Mouse (Mus musculus): Measurements from ENCODE around the gene Cd274. TPM values are rescaled to one million over a fixed set of nuclear protein-coding genes. Genes with fewer than 3 reads are reported as not detected.
"Not testable (repeated sequence)": the region's sequence is repeated elsewhere in the genome, so short reads cannot be mapped to it uniquely, and the experiment has no call there.

Gene Cd274
- total RNA-seq, 2 experiments from 2014 or later, result 2.7 to 6.9 TPM

DNA sequence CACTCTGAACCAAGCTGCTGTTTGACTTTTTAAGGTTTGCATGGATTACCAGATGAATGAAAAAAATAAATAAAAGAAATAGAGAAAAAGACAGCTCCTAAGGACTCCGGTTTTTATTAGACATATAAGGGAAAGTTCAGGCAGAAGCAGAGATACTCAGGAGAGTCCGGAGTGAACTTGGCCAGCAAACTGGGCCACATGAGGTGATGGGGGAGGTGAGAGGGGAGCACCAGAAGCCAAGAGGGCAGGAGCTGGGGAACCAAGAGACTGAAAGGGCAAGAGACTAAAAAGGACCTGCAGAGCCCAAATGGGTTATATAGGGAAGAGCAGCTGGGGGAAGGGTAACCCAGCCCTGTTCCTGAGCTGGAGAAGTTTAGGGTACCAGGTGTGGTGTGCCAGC is 27.5 kb downstream of the Cd274 start:
- DNase-seq, result peak; percentile 59

DNA sequence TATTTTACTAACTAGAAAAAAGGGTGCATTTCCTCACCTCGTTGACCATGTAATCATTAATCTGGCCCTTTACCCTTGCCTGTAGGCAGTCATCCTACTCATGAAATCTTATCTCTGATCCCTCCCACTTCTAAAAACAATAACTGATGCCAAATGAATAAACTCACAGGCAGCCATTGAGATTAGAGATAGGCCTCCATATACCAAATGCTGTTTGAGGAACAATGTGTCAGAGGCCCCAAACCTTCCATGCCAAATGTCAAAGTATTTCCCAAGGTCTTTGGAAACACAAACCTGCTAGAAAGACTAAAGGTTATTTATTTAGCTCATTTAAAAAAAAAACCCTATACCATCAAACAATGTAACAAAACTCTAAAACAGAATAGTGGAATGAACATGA is 29.1 kb downstream of the Cd274 start:
- DNase-seq, result no peak

DNA sequence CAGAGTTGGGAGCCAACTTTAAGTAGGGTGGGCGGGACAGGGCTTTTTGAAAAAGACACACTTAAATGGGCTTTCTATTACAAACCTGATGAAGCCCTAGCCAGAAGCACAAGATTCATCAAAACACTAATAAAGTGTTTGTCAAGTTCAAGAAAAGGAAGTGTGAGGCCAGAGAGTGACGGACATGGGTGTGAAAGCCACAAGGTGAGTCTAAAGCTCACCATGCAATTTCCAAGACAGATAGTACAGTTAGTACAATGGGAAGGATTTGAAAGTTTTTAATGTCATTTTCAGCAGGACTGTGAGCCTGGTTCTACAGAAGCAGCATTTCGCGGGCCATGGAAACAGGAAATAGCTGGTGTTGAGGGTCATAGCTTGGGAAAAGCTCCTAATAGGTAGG is 32.5 kb downstream of the Cd274 start:
- DNase-seq, result no peak

DNA sequence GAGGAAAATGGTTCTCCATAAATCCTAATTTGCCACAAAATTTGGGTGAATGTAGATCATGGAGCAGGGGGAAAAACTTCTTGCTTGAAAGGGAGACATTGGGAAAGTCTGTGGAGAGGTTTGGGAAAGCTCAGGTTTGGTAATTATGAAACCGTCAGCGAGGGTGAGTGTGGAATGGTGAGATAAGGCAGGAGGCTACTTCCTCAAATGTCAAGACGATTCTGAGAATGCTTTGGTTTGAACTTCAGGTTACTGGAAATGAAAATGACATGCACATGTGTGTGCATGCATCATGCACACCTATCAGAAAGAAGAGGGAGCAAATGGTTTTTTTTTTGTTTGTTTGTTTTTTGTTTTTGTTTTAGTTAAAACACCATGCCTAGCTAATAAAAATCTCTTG is 33.2 kb downstream of the Cd274 start:
- no peak for DNase-seq

DNA sequence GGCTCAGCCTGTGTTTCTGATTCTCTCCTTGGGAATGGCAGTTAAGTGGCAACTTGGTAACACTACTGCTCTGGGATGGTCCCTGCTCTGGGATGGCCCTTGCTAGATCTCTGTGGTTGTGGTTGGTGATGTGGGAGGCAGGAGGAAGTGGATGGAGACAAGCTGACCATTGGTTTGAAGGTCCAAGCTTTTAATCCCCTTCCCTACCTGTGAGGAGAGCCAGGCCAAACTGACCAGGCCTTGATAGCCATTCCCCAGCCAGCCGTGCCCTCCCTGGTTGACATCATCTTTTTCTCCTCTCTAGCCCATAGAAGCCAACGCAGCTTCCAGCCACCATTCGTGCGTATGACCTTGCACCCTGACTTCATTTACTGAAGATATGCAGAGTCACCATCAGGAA is 35.4 kb downstream of the Cd274 start:
- DNase-seq, result no peak

DNA sequence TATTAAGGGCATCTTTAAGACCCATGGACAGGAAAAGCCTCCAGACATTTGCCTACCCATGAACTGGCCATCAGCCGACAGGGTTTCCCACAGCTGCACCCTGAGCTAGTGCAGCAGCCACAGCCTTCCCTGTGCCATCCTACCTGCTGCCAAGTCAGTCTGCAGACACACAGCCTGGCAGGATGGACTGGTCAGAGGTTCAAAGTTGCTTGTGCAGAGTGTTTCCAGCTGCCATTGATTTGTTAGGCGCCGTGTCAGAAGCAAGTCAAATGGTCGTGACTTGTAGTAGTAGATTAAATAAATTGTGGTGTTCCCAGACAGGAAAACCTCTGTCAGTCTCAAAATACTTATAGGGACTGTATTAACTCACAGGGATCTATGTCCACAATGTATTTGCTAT is 36.0 kb downstream of the Cd274 start:
- no peak for DNase-seq

DNA sequence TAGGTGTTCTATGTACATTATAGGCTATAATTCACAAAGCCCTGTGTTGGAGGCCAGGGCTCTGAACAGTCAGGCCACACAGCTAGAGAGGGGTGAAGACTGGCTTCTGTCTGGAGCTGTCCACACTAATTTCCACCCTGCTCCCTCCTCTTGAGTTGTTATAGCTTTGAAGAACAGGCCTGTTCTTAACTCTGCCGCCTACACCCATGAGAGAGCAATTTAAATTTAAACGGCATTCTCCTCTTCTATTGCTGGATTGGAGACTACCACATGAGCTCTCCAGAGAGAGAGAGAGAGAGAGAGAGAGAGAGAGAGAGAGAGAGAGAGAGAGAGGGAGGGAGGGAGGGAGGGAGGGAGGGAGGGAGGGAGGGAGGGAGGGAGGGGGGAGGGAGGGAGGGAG is 38.1 kb downstream of the Cd274 start:
- no peak for DNase-seq

DNA sequence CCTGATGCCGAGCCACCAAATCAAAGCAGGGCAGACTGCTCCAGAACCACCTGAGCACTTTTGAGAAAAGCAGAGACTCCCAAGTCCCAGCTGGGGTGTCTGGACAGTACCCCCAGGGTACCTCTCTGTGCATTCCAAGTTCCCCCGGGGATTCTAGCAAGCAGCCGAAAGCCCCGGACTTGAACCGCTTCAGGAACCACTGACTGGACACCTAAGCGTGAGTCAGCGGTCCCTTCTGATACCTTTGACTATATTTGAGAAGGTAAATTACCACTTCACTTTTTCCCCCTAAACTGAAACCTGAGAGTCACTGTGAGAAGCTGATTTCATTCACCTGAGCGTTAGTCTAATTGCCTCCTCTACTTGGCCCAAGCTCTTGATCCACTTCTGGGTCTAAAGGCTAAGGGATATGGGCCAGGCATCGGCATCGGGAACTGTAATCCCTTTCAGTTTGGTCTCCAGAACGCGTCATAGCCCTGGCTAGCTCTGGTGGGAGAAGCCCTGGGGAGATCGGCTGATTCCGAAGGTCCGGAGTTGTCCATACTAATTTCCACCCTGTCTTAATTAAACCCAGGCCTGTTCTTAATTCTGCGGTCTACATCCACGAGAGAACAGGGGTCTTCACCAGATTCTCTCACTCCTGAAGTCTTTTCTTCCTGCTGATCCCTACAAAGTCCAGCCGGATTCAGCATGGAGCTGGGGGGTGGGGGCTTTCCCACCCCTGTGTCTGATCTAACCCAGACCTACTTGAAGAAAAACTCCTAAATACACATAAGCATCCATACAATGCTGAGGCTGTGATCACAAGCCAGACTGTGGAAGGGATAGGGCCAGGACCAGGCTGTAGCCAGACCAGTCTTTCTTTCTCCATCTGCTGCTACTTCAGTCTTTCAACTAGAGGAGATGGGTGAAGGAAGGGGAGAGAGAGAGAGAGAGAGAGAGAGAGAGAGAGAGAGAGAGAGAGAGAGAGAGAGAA is 39.1 kb downstream of the Cd274 start:
- DNase-seq, result no peak

DNA sequence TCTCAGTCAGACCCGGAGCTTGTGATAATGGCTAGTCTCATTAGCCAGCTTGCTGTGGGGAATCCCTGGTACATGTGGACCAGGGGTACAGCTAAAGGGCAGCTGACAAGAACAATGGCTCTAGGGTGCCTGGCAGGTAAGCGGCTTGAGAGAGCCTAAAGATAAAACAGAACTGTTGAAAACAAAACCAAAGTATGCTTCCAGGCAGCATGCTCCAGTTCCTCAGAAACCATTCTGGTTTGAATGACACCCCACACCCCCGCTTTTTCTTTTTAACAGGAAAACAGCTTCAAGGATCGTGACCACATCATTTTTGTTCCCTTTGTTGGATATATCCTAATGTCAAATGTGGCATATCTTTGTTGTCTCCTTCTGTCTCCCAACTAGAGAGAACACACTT is 43.4 kb downstream of the Cd274 start, which contains the start of gene Pdcd1lg2:
Gene Pdcd1lg2 (plus strand): TSS at position 301 of the 400 bp plus-strand sequence.
- DNase-seq, result no peak

DNA sequence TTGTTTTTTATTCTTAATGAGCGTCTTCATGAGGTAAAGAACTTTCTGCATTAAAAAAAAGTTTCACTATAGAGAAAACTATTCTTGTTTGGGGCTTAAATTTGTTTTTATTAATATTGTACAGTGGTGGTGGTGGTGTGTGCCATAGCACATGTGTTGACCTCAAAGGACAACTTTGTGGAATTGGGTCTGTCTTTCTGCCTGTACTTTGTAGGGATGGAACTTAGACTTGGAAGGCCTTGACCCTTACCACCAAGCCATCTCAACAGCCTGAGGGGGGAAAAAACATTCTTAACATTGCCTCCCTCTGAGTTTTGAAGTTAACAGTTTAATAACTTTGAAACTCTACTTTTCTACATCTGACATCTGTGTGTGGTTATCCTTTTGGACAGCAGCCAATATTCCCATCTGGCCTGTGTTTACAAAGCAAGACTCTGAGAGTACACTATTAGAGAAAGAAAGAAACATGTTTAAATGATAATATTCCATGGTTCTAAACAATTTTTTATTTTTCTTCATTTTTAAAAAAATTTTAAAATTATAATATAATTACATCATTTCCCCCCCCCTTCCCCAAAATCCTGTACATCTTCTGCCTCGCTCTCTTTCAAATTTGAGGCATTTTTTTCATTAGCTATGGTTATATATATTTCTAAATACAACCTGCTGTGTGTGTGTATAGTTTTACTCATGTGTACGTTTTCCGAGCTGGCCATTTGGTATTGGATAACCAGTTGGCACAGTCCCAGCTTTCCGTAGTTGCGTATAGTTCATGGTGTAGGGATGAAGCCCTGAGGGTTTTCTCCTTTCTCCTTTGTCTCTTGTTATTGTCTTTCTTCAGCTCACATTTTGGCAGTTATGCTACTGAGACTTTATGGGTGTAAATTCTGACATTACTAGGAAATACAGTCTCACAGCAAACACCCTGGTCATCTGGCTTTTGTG is 45.5 kb downstream of the Cd274 start:
- no peak for DNase-seq

DNA sequence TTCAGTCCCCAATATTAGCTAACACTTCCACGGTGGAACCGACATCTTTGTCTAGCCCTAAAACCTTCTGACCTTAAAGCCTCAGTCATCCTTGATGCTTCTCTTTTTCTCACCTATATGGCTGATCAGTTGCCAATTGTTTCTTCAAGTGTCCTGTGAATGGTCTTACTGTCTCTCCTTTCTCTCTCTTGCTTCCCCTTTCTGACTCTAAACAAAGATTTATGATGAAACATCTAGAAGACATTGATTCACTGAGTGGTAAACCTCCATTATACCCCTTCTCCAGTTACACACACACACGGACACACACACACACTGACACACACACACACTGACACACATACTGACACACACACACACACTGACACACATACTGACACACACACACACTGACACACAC is 47.3 kb downstream of the Cd274 start:
- no peak for DNase-seq

DNA sequence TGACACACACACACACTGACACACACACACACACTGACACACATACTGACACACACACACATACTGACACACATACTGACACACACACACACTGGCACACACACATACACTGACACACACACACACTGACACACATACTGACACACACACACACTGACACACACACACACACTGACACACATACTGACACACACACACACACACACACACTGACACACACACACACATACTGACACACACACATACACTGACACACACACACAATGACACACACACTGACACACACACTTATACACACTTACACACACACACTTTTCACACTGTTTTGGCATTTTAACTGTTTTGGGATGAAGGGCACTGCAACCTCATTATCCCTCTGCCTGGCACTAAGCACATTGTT is 47.7 kb downstream of the Cd274 start:
- not testable (repeated sequence) for DNase-seq

DNA sequence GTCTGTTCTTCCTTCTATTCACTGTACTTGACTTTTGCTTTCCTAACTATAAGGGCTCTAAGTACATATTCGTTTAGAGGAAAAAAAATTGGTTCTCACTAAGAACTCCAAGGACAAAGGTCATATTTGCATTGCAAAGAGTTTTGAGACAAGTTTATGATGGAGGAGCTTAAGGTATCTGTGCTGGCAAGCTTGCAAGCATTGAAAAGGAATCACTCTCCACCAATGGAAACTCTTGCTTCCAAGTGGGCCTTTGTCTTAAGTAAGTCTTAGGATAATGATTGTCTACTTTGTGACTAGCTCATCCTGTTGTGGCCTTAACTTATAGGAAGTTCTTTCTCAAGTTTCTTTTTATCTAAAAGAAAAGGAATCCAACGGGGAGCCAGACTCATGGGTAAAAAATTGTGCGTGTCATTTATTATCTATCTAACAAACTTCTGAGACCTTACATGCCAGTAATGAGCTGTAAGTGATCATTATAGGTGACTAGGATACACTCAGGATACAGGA is 49.2 kb downstream of the Cd274 start:
- DNase-seq, result no peak

DNA sequence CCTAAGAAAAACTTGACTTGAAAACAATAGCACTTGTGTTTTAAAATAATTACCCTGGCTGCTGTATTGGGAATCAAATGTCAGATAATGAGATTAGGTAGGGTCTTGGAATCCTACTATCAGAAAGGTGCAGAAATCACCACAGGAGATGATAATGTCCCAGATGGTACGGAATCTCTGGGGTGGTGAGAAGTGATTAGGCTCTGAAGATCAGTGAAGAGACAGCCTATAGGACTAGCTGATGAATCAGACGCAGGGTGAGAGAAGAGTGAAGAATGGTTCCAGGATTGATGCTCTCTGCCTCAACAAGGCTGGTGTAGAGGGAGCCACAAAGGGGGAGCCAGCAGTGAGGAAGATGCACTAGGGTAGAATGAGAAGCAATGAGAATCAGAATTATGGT is 49.9 kb downstream of the Cd274 start:
- no peak for DNase-seq

DNA sequence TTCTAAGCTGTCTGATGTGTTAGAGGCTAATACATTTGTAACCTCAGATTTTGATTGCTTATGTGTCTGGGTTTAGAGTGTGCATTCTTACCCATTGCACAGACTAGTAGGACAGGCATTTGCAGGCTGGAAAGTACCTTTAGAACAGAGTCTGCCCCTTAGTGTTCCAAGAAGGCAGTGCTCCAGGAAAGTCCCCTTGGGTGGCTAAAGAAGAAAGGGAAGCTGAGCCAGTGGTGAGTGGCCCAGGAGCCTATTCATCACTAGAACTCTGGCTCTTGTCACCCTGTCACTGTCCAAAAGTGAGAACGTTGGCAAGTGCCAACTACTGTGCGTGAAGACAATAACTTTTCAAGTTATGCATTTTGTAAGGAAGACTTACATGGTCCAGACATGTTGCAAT is 50.6 kb downstream of the Cd274 start:
- DNase-seq, result no peak

DNA sequence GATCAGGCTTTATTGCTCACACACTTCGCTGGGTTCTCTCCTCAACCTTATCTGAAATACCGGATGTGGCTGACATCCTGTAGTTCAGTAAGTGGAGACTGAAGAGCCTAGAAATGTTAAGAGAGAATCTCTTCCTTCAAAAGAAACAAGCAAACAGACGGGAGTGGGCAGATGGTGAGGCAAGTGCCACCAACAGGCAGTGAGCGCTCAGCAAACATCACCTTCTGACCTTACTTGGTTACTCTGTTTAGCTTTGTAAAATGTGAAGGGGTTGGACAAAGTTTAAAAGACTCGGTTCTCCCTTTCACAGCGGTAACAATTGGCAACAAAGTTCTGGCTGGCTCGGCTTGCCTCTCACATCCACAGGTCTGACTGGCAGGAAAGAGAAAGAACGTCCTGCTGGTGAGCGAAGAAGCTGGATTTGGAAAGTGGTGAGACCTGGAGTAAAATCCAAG is 51.4 kb downstream of the Cd274 start:
- DNase-seq, result peak; percentile 49

DNA sequence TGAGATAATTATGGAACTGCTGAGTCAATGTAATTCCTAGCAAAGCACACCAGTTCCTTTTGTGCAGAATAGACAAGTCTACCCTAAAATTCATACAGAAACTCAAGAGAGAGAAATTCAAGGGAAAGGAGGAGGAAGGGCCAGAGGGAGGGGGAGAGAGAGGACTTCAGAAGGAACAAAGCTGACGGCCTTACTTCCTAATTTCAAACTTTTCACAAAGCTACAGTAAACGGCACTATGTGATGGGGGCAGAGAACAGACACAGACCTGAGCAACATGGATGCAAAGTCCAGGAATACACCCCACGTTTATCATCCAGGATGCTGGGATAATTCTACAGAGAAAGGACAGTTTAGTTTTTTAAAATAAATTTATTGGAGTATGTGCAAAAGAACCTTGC is 52.3 kb downstream of the Cd274 start:
- no peak for DNase-seq

DNA sequence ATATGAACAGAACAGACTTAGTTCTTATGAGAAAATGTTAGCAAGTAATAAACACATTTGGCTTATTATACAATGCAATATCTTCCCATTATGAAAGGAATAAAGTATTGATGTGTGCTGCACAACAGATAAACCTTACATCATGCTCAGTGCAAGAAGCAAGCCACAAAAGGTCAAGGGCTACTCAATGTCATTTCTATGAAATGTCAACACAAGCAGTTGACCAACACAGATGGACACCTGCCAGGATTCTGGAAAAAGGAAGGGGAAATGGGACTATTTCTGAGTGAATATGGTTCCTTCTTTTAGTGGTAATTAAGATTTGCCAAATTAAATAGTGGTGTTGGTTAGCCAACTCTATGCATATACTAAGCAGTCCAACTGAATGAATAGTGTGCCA is 52.7 kb downstream of the Cd274 start:
- DNase-seq, result peak; percentile 67

DNA sequence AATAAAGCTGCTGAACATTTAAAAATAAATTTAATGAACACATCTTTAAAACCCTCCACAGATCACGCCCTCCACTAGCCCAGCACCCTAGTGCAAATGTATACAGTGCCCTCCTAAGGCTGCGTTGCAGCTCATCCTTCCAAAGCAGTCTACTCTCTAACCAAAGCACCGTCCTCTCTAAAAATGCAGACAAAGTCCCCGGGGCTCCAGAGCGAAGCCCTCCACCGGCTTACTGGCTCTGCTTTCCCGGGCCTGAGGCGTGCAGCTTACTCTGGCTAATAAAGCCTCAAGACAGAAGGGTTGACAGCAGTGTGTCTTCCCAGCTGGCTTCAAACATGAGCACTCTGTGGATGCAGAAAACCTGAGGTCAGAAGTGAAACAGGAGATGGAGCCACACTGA is 53.1 kb downstream of the Cd274 start:
- no peak for DNase-seq

DNA sequence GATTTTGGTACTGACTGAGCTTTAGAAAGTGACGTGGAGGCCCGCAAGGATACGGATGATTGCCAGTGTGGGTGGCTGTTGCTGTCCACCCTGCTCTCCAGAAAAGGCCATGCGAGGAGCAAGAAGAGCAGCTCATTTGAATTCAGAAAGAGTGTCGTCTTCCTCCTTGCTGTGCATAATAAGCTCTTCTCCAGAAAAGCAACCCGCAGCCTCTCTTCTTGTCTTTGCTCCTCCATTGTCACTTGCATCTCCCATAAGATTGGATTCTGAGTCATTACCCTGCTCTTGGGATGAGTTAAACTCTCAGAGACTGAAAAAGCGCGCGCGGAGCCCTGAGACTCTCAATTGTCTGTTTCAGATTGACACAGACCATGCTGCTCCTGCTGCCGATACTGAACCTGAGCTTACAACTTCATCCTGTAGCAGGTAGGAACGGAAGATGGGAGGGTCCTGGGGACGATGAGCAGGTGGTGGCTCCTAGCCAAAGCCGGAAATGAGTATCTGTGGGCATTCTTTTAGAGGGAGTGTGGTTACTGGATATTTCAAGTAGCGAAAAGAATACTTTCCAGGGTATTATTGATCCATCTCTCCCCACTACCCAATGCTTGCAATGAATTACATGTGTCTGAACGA is 54.9 kb downstream of the Cd274 start:
- DNase-seq, result no peak

DNA sequence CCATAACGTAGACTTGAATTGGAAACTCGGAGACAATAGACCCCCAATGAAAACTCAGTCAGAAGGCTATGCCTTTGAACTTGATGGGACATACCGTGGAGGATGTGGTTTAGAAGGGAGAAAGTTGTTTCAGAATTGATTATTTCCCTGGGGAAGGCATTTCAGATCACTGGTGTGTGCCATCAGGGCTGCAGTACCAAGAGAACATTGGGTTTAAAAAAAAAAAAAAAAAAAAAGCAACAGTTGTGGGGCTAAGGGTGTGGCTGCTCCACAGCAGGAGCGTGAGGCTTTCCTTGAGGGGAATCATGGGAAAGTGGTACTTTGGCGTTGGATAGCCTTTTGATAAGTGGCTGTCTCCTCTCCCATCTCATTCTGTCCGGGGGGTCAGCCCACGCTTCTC is 55.5 kb downstream of the Cd274 start:
- DNase-seq, result no peak

DNA sequence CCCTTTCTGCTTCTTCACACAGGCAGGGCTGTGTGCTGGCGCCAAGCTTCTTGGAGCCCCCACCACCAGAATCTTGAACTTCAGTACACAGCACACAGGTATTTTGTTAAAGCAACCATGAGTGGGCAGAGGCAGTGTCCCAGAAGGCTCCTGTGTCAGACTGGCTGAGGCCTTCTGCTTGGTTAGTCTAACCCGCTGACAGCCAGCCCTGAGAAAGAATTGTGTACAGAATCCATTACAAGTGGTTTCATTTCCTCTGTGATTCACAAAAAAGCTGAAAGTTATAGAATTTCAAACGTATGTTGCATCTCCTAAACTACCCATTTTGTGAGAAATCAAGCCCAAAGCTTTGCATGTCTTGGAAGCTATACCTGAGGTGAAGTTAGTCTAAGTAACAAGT is 63.3 kb downstream of the Cd274 start:
- no peak for DNase-seq
